Mouse (Mus musculus): ENCODE data around the gene Gm10778.
"Not testable (repeated sequence)": the region's sequence is repeated elsewhere in the genome, so short reads cannot be mapped to it uniquely, and the experiment has no call there.

The Gm10778 gene

DNA sequence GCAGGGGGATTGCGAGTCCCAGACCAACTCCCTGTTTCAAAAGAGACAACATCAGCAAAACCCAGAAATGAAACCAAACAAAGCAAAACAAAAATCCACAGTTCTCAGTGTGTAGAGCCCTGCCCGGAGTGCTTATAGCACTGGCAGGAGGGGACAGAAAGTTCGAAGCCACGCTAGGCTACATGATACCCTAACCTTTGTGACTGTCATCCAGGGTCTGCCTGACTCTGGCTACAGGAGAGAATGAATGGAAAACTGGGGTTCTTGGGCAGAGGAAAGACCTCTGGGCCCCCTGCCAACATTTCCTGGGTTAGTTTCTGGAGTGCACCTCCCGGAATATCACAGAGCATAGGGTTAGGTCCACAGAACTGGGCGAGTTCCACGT, 21.0 kb upstream of the Gm10778 start:
- no peak for DNase-seq (ENCODE audit: low spot score in 2 of 2)

DNA sequence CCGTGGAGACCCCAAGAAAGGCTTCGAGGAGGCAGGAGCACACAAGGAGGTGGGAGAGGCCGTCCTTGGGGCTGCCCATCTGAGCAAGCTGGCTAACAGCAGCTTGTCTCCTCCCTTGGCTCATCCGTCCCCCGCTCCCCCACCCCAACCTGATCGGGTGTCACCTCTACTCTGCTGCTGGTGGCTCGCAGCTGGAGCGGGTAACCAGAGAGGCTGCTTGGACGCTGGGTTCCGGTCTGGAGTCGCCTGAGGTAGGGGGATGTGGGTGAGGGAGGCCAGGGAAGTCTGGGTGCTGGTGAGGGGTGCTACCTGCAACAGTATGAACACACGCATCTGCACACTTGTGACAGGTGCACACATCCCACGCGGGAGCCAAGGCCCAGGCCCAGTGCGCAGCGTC, 20.5 kb upstream of the Gm10778 start, which contains the start of gene Ankrd24:
Ankrd24 (plus strand) TSS at position 151 of the 400 bp plus-strand sequence.
- no peak for DNase-seq (ENCODE audit: low spot score in 2 of 2)

DNA sequence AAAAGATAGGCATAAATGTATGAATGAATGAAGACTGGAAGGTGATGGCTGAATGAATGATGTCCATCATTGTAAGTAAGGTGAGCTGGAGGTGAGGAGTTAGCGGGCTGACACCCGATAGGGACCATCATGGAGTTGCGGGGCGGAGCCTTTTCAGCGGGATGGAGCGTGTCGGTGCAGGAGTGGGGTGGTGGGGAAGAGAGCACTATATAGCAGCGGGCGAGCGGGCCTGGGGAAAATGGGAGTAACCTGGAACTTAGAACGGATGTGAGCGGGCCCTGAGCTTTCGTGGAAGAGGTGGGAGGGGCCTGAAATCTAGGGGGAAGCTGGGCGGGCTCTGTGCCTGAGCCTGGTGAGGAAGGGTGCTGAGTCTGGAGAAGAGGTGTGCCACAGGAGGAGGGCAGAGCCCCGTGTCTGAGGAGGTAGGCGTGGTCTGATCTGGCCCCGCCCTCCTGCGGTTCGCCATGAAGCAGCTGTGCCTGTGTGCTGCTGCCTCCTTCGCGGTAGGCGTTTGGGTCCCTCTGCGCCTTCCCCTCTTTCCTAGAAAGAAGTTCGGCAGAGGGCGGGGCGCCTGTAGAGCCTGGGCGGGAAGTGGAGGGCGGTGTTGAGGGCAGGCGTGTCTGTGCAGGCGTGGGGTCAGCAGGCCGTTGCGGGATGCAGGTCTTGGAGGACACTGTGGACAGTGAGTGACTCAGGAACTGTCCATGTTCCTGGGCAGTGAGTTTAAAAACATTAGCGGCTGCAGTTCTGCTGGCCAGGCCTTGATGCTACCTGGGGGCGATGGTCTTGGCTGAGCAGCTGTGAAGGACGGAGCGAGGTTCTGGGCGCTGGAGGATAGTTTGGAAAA, 15.4 kb upstream of the Gm10778 start:
- peak; percentile 77 to 83 for DNase-seq (ENCODE audit: low spot score in 2 of 2)

DNA sequence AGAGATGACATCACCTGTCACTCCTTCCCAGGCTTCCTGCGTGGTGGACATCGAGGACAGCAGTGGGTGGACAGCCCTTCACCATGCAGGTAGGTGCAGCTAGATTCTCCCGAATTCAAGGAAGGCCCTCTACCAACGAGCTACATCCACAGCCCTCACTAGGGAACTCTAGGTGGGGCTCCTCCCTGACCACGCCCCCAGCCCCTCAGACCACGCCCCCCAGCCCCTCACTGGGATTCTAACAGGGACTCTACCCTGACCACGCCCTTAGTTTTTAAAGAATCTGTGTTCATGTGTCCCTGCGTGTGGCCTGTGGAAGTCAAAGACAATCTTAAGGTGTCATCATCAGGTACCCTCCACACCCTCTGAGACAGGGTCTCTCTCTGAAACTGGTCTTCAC, 12.5 kb upstream of the Gm10778 start:
- no peak for DNase-seq (ENCODE audit: low spot score in 2 of 2)

DNA sequence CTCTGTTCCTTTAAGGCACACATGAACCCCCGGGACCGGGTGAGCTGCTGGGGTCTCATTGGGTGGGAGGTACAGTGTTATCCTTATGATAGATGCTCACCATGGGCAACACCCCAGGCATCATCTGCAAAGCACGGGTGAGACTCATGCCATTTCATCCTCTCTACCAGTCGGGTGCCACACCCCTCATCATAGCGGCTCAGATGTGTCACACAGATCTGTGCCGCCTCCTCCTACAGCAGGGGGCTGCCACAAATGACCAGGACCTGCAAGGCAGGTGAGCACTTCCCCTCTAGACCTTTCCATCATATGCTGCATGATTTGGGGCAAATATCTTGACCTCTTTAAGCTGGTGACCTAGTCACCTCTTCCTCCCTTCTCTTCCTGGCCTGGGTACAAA, 10.8 kb upstream of the Gm10778 start:
- no peak for DNase-seq (ENCODE audit: low spot score in 2 of 2)

DNA sequence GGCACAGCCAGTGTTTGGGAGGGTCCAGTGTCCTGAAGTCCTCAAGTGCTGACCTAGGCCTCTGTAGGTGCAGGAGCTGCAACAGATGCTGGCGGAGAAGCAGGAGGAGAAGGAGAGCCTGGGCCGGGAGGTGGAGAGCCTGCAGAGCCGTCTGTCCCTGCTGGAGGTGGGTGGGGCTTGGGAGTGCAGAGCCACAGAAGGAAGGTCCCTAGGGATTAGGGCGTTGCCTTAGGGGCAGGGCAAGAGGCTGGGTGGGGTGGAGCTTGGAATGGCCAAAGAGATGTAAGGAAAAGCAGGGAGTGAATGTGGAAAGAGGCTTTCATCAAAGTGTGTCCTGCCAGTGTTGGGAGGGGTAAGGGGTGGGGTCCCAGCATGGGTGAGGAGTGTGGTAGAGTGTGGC, 8.0 kb upstream of the Gm10778 start:
- not testable (repeated sequence) for DNase-seq (ENCODE audit: low spot score in 2 of 2)

DNA sequence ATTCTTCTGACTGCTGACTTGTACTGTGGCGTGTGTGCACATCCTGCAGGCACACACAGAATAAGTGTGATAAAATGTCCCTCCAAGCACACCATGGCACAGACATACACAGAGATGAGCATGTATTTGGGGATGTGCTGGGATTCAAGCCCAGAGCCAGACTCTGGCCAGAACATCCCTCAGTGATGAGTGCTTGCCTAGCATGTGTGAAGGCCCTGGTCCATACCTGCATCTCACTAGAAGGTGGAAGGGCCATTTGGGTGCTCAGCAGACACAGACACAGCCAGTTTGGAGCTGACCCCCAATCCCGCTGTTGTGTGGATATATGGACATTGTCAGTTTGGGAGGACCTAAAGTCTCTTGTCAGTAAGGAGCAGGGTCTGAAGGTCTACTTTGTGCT, 7.3 kb upstream of the Gm10778 start:
- peak in 1 of 2 experiments; percentile 0 for DNase-seq (ENCODE audit: low spot score in 2 of 2)

DNA sequence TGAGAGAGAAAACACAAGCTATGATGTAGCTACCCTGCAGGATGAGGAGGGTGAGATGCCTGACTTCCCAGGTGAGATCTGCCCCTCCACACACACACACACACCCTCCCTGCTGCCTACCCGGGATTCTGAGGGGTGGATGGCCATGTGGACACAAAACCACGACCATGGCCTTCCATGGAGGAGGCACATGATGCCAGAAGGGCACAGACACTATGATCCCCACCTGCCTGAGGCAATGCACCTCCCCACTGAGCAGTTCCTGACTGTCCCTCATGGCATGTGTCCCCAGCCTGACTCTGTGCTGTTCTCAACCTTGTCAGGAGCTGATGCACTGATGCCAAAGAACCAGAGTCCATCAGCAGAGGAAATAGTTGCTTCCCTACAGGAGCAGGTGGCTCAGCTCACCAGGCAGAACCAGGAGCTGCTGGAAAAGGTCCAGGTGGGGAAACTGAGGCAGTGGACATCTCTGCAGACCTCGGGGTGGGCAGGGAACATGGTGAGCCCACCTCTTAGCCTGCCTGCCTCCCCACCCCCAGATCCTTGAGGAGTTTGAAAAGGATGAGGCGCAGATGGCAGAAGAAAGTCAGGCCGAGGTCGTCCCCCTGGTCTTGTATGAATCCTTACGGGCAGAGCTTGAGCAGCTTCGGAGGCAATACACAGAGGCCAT, 6.7 kb upstream of the Gm10778 start:
- DNase-seq (ENCODE audit: low spot score in 2 of 2): no peak

DNA sequence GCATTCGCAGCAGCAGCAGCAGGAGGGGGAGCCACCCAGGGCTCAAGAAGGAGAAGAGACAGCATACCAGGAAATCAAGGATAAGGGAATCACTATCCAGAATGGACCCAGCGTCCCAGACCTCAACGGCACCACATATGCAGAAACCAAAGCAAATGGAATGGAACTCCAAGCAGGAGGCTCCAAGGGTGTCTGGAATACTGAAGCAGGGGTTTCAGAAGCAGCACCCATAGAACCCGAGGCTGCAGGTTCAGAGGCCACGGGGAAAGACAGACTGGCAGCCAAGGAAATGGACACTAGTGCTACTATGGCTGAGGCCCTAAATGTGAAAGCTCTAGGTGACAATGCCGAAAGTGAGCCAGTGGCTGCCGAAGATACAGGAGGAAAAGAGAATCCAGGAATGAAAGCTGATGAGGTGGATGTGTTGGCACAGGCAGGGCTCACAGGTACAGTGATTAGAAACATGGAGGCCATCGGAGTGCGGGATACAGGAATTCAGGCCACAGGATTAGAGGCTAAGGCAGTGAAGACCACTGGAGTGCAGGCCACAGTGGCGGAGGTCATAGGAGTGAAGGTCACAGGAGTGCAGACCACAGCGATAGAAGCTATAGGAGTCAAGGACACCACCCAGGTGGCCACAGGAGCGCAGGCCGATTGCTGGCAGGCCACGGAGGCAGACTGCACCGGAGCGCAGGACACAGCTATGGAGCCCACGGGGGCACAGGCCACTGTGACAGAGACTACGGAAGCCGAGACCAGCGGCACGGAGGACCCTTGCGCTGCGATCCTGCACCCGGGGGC, 6.0 kb upstream of the Gm10778 start:
- DNase-seq (ENCODE audit: low spot score in 2 of 2): no peak

DNA sequence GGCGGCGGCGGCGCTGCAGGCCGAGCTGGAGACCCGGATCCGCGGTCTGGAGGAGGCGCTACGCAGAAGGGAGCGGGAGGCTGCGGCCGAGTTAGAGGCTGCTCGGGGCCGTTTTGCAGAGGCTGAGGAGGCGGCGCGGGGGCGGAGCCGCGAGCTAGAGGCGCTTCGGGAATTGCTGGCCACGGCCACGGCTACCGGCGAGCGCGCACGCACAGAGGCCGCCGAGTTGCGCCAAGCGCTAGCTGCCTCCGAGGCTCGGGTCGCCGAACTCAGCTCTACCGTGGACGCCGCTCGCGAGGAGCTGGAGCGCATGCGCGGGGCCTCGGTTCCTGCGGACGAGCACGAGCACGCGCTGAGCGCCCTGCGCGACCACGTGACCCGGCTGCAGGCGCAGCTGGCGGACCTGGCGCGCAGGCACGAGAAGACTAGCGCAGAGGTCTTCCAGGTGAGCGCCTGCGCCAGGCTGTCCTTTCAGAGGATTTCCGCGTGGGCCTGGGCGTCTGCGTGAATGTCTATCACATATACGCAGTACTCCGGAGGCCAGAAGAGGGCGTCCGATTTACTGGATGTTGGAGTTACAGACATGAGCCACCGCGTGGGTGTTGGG, 5.3 kb upstream of the Gm10778 start:
- peak; percentile 91 to 96 for DNase-seq (ENCODE audit: low spot score in 2 of 2)

DNA sequence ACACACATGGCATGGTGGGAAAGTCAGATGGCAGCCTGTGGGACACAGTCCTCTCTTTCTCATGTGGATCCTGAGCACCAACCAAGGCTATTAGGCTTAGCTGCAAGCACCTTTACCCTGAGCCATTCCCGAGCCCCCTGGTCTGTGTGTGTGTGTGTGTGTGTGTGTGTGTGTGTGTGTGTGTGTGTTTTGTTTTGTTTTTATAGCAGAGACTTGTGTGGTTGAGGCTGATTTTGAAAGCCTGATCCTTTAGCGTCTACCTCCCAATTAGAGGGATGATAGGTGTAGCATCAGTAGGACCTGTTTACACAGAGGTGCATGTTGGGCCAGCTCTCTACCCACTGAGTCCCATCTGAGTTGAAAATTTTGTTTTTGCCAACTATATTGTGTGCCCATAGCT, 4.7 kb upstream of the Gm10778 start:
- no peak for DNase-seq (ENCODE audit: low spot score in 2 of 2)

DNA sequence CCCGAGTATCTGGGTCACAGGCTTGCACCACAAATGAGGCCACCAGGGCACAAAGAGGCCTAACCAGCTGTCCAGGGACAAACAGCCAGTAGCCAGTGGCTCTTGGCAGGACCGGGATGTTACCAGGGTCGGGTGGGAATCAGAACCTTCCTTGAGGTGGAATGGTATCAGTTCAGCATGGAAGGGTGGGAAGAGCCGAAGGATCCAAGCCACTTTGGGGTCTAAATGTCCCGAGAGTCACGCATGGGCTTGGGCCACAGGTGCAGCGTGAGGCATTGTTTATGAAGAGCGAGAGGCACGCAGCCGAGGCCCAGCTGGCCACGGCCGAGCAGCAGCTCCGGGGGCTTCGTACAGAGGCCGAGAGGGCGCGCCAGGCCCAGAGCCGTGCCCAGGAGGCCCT, 4.1 kb upstream of the Gm10778 start:
- DNase-seq (ENCODE audit: low spot score in 2 of 2): no peak

DNA sequence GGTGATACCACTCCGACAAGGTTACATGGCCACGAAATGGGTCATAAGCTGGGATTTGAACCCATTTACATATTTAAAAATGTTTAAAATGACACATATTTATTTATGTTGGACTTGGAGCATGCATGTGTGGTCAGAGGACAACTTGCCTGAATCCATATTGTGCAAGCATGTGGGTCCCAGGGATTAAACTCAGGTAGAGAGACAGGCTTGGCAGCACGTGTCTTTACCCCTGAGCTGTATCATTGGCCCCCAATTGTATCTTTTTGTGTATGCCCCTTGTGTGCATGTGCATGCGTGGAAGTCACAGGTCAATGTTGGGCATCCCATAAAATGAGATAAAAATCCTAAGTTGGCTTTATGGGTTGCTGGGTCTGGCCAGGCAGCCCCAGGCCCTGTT, 3.5 kb upstream of the Gm10778 start:
- no peak for DNase-seq (ENCODE audit: low spot score in 2 of 2)

DNA sequence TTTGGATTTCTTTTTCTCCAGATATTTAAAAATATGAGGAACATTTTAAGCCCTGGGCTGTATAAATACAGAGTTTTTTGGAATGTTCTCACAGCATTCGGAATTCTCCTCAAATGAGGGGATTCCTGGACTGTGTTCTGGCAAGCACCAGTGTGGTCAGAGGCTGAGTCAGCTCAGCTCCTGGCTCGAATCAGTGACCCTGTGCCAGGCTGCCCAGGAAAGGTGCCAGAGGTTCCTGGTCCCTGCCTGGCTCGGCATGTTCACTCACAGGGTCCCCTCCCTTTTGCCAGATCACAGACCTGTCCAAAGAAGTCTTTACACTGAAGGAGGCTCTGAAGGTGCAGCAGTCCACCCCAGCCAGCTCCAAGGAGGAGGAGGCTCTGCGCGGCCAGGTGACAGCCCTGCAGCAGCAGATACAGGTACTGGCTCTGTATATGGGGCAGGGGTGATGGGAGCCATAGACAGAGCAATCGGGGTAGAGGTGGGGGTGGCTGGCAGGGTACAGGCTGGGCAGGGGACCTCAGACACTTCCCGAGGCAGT, 2.8 kb upstream of the Gm10778 start:
- DNase-seq (ENCODE audit: low spot score in 2 of 2): no peak

DNA sequence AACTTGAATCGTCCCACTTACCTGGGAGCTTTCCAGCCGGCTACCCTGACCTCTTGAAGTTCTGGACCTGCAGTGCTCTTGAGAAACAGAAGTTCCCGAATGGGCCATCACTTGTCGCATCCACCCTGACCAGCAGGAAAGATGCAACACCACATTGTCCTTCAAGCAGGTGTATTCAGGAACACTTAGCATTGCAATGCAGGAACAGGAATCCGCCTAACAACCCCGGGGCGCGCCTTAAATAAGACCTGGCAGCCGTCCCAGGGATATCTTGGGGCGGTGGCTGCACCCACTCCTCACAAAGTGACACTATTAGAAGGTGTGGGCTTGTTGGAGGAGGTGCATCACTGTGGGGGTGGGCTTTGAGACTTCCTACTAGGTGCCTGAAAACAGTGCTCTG, 6.3 kb downstream of the Gm10778 start:
- DNase-seq (ENCODE audit: low spot score in 2 of 2): no peak

DNA sequence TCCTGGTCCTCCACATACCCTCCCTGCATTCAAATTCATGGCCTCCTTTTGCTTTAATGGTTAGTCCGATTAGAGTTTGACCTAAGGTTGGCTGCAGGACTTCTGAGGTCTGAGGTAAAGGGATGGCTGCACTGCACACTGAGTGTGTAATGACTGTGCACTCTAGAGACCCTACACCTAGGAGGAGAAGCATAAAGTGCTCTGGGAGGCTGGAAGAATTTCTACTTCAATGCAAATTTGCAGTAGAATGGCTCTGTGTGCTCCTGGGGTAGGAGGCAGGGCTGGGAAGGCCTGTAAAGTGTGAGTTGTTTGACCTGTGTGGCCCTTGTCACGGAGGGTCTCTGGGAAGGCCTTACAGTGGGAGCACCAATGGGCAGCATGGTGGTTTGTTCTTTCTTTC, 7.3 kb downstream of the Gm10778 start:
- DNase-seq (ENCODE audit: low spot score in 2 of 2): no peak

DNA sequence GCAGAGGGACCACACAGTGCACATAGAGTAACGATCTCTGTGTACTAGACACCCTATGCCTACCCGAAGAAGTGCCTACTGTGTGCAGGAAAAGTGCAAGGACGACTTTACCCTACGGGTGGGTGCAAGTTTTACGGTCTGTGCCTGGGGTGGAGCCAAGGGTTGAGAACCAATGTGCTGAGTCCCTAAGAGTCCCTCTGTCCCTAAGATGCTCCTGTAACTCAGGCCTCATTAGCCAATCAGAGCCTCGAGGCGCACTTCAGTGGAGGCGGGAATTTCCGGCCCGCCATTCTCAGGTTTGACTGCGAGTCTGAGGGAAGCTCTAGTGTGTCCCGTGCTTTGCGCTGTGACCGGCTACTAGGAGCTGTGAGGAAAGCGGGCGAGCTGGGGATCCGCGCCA, 38.3 kb downstream of the Gm10778 start:
- not testable (repeated sequence) for DNase-seq (ENCODE audit: low spot score in 2 of 2)

DNA sequence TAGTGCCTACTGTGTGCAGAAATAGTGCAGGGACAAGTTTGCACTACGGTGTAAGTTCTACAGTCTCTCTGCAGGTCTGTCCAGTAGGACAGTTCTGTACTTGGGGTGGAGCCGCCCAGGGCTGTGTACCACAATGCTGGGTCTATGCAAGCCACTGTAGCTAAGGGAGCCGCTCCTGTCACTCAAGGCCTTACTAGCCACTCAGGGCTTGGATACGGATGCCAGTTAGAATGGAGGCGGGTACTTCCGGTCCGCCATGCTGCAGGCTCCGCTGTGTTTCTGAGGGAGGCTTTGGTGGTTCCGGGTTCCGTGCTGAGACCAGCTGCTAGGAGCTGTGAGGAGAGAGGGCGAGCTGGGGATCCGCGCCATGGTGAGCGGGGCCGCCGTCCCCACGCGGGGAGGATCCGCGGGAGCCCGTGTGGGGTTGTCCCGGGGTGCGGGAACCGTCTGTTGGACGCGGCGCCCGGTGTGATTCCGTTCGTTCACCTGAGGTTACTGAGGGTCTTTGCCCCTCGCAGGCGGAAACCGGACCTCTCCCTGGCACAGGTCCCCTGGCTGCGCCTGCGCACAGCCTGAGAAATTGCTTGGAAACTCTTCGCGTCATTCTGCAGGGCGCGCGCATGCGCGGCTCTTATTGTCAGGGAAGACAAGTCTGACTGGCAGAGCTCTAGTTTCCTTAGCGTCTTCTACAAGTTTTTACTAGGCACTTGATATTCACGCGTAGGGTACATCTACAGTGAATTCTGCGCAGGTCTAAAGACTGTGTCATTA, 55.9 kb downstream of the Gm10778 start, which contains the start of gene Zfp433:
Zfp433 (plus strand) TSS at position 295 of the 771 bp plus-strand sequence.
- not testable (repeated sequence) for DNase-seq (ENCODE audit: low spot score in 2 of 2)
